Mouse (Mus musculus): Measurements from ENCODE around the gene Ogdh.
"Not testable (repeated sequence)": the region's sequence is repeated elsewhere in the genome, so short reads cannot be mapped to it uniquely, and the experiment has no call there.

Ogdh gene

GRCm38 (mm10) chr11:6291401-6292115 is at the start of gene Ogdh:
TSS of gene Ogdh (plus strand) at chr11:6291633.
- peak; percentile 98 for DNase-seq (ENCODE audit: low read depth, low spot score)

- no peak for DNase-seq (ENCODE audit: low read depth, low spot score)
Observed at GRCm38 (mm10) chr11:6244707-6245106, 46.7 kb upstream of the Ogdh start.

- DNase-seq (ENCODE audit: low read depth, low spot score) = no peak
Observed at GRCm38 (mm10) chr11:6252248-6252647, 39.2 kb upstream of the Ogdh start.

GRCm38 (mm10) chr11:6252824-6253223 is 38.6 kb upstream of the Ogdh start:
- DNase-seq (ENCODE audit: low read depth, low spot score) = no peak

GRCm38 (mm10) chr11:6254602-6255001 is 36.8 kb upstream of the Ogdh start:
- DNase-seq (ENCODE audit: low read depth, low spot score) = not testable (repeated sequence)

GRCm38 (mm10) chr11:6256490-6257072 is 34.9 kb upstream of the Ogdh start:
- DNase-seq (ENCODE audit: low read depth, low spot score) = no peak

GRCm38 (mm10) chr11:6259413-6259812 is 32.0 kb upstream of the Ogdh start:
- no peak for DNase-seq (ENCODE audit: low read depth, low spot score)

- DNase-seq (ENCODE audit: low read depth, low spot score) = peak; percentile 55
Observed at GRCm38 (mm10) chr11:6261434-6262082, 29.9 kb upstream of the Ogdh start.

- no peak for DNase-seq (ENCODE audit: low read depth, low spot score)
Observed at GRCm38 (mm10) chr11:6266621-6267020, 24.8 kb upstream of the Ogdh start.

- DNase-seq (ENCODE audit: low read depth, low spot score) = peak; percentile 88
Observed at GRCm38 (mm10) chr11:6267320-6268254, 23.8 kb upstream of the Ogdh start, which contains the start of gene Ddx56. TSS of gene Ddx56 (minus strand) at chr11:6267772.

GRCm38 (mm10) chr11:6273607-6274006 is 17.8 kb upstream of the Ogdh start:
- DNase-seq (ENCODE audit: low read depth, low spot score) = no peak

- peak; percentile 98 for DNase-seq (ENCODE audit: low read depth, low spot score)
Observed at GRCm38 (mm10) chr11:6274387-6275093, 16.9 kb upstream of the Ogdh start, which contains the start of gene Tmed4. TSS of gene Tmed4 (minus strand) at chr11:6274870.

- DNase-seq (ENCODE audit: low read depth, low spot score) = no peak
Observed at GRCm38 (mm10) chr11:6275094-6275484, 16.3 kb upstream of the Ogdh start.

- DNase-seq (ENCODE audit: low read depth, low spot score) = no peak
Observed at GRCm38 (mm10) chr11:6276466-6276865, 15.0 kb upstream of the Ogdh start.

GRCm38 (mm10) chr11:6282940-6283339 is 8.5 kb upstream of the Ogdh start:
- DNase-seq (ENCODE audit: low read depth, low spot score) = no peak

- DNase-seq (ENCODE audit: low read depth, low spot score) = no peak
Observed at GRCm38 (mm10) chr11:6290138-6290537, 1.3 kb upstream of the Ogdh start.

GRCm38 (mm10) chr11:6290883-6291282 is 550 bp upstream of the Ogdh start:
- no peak for DNase-seq (ENCODE audit: low read depth, low spot score)

- peak; percentile 50 for DNase-seq (ENCODE audit: low read depth, low spot score)
Observed at GRCm38 (mm10) chr11:6292116-6292987, 919 bp downstream of the Ogdh start.

- no peak for DNase-seq (ENCODE audit: low read depth, low spot score)
Observed at GRCm38 (mm10) chr11:6292988-6293349, 1.5 kb downstream of the Ogdh start.

- DNase-seq (ENCODE audit: low read depth, low spot score) = no peak
Observed at GRCm38 (mm10) chr11:6293601-6294000, 2.2 kb downstream of the Ogdh start.
